Mouse (Mus musculus) CH12.LX (cell line): Measurements from ENCODE around the gene Olfr548-ps1. TPM values are rescaled to one million over a fixed set of nuclear protein-coding genes. Genes with fewer than 3 reads are reported as not detected.

Experiments used
- DNase-seq: peaks from one replicate; pipeline ENCODE4 v3.0.0-alpha.2; 2013; ENCODE audit errors: extremely low read depth
- H3K27ac ChIP-seq: 2 replicates; pipeline ENCODE4 v1.5.1; 2012; ENCODE audit warnings: low read depth, mild to moderate bottlenecking, control low read depth, moderate library complexity; ENCODE audit not compliant: insufficient read depth
- H3K27me3 ChIP-seq: replicated peaks from 2 replicates; pipeline ENCODE3; 2012; ENCODE audit warnings: inconsistent platforms
- H3K36me3 ChIP-seq, 2 experiments: replicated peaks in 1 of 2; 2 replicates each; pipeline versions ENCODE3 to v1.6.1; 2012; ENCODE audit warnings: inconsistent platforms in 1 of 2, low read length in 1 of 2, mild to moderate bottlenecking in 1 of 2, mixed read lengths in 1 of 2, moderate library complexity in 1 of 2; ENCODE audit not compliant: control insufficient read depth in 1 of 2, insufficient read depth in 1 of 2
- H3K4me1 ChIP-seq, 2 experiments: 2 replicates each; pipeline ENCODE4 v1.6.1; 2012; ENCODE audit warnings: inconsistent platforms in 1 of 2, moderate library complexity in 1 of 2; ENCODE audit not compliant: insufficient read depth in 2 of 2, control insufficient read depth in 1 of 2
- H3K4me2 ChIP-seq: 2 replicates; pipeline ENCODE4 v1.6.1; 2012; ENCODE audit warnings: low read depth, mild to moderate bottlenecking, control low read depth; ENCODE audit not compliant: poor library complexity, insufficient read depth, severe bottlenecking
- H3K4me3 ChIP-seq, 3 experiments: fragments of 150-350 bp in 1 of 3; sonication (generic) in 1 of 3; replicated peaks in 1 of 3; 2 replicates each; pipeline versions ENCODE3 to v1.5.1; 2011 to 2012; ENCODE audit warnings: low read depth in 2 of 3, low read length in 2 of 3, mild to moderate bottlenecking in 2 of 3, moderate library complexity in 2 of 3, control low read depth in 1 of 3, improper control_type of control experiment in 1 of 3, inconsistent platforms in 1 of 3, mixed read lengths in 1 of 3; ENCODE audit not compliant: poor library complexity in 1 of 3
- H3K79me2 ChIP-seq: replicated peaks from 2 replicates; pipeline ENCODE4 v1.6.1; 2012; ENCODE audit warnings: mild to moderate bottlenecking, moderate library complexity; ENCODE audit not compliant: control insufficient read depth, poor library complexity, insufficient read depth, severe bottlenecking; ENCODE audit errors: extremely low read depth
- H3K9ac ChIP-seq: 2 replicates; pipeline ENCODE4 v1.6.1; 2012; ENCODE audit warnings: low read depth, mild to moderate bottlenecking, control low read depth, moderate library complexity; ENCODE audit not compliant: insufficient read depth
- H3K9me3 ChIP-seq: replicated peaks from 2 replicates; pipeline ENCODE3; 2012; ENCODE audit warnings: low read length, inconsistent platforms, mixed read lengths
- BHLHE40 ChIP-seq: IDR thresholded peaks from 2 replicates; pipeline ENCODE4 v1.6.1; 2011; ENCODE audit warnings: mild to moderate bottlenecking, low read depth, low read length, improper control_type of control experiment
- CHD1 ChIP-seq: IDR thresholded peaks from 2 replicates; pipeline ENCODE4 v1.6.1; 2012; ENCODE audit warnings: low read depth, low read length, improper control_type of control experiment, inconsistent platforms
- CHD2 ChIP-seq: IDR thresholded peaks from 2 replicates; pipeline ENCODE4 v1.6.1; 2011; ENCODE audit warnings: low read length, improper control_type of control experiment
- CTCF ChIP-seq, 2 experiments: IDR thresholded peaks in 1 of 2; conservative IDR thresholded peaks in 1 of 2; 2 replicates each; pipeline ENCODE4 v1.5.1; 2011 to 2012; ENCODE audit warnings: low read depth in 2 of 2, low read length in 2 of 2, improper control_type of control experiment in 1 of 2, inconsistent platforms in 1 of 2, mild to moderate bottlenecking in 1 of 2, moderate library complexity in 1 of 2
- ELF1 ChIP-seq: IDR thresholded peaks from 2 replicates; pipeline ENCODE4 v1.6.1; 2014; ENCODE audit warnings: low read depth, mild to moderate bottlenecking, inconsistent platforms, low read length, improper control_type of control experiment
- EP300 ChIP-seq: IDR thresholded peaks from 2 replicates; pipeline ENCODE4 v1.6.1; 2011; ENCODE audit warnings: low read length, improper control_type of control experiment
- ETS1 ChIP-seq: conservative IDR thresholded peaks from 2 replicates; pipeline ENCODE4 v1.6.1; 2012; ENCODE audit warnings: low read depth, mild to moderate bottlenecking, inconsistent platforms, low read length, improper control_type of control experiment, moderate library complexity
- GABPA ChIP-seq: IDR thresholded peaks from 2 replicates; pipeline ENCODE4 v1.6.1; 2012; ENCODE audit warnings: low read depth, low read length, improper control_type of control experiment, inconsistent platforms; ENCODE audit not compliant: insufficient replicate concordance
- IRF4 ChIP-seq: IDR thresholded peaks from 2 replicates; pipeline ENCODE4 v1.6.1; 2014; ENCODE audit warnings: low read depth, mild to moderate bottlenecking, inconsistent platforms, low read length, improper control_type of control experiment
- JUN ChIP-seq: IDR thresholded peaks from 2 replicates; pipeline ENCODE4 v1.6.1; 2011; ENCODE audit warnings: low read depth, mild to moderate bottlenecking, low read length, improper control_type of control experiment, moderate library complexity; ENCODE audit not compliant: insufficient read depth
- KAT2A ChIP-seq: IDR thresholded peaks from 2 replicates; pipeline ENCODE4 v1.6.1; 2012; ENCODE audit warnings: low read length, improper control_type of control experiment, inconsistent platforms; ENCODE audit not compliant: insufficient replicate concordance
- MAX ChIP-seq: IDR thresholded peaks from 2 replicates; pipeline ENCODE4 v1.6.1; 2011; ENCODE audit warnings: low read length, improper control_type of control experiment
- MAZ ChIP-seq: IDR thresholded peaks from 2 replicates; pipeline ENCODE4 v1.6.1; 2012; ENCODE audit warnings: low read depth, mild to moderate bottlenecking, inconsistent platforms, low read length, improper control_type of control experiment, moderate library complexity
- PAX5 ChIP-seq: IDR thresholded peaks from 2 replicates; pipeline ENCODE4 v1.6.1; 2012; ENCODE audit warnings: low read length, inconsistent platforms, mixed read lengths
- POLR2A ChIP-seq: IDR thresholded peaks from 2 replicates; pipeline ENCODE4 v1.6.1; 2011; ENCODE audit warnings: low read depth, mild to moderate bottlenecking, improper control_type of control experiment, low read length
- POLR2AphosphoS2 ChIP-seq: IDR thresholded peaks from 2 replicates; pipeline ENCODE4 v1.6.1; 2011; ENCODE audit warnings: low read depth, low read length, improper control_type of control experiment
- RAD21 ChIP-seq: IDR thresholded peaks from 2 replicates; pipeline ENCODE4 v1.6.1; 2011; ENCODE audit warnings: low read depth, mild to moderate bottlenecking, low read length, improper control_type of control experiment, moderate library complexity
- SMC3 ChIP-seq: IDR thresholded peaks from 2 replicates; pipeline ENCODE4 v1.6.1; 2011; ENCODE audit warnings: low read depth, low read length, improper control_type of control experiment
- USF1 ChIP-seq: IDR thresholded peaks from 2 replicates; pipeline ENCODE4 v1.6.1; 2014; ENCODE audit warnings: low read depth, mild to moderate bottlenecking, inconsistent platforms, low read length, improper control_type of control experiment
- ZKSCAN1 ChIP-seq: IDR thresholded peaks from 2 replicates; pipeline ENCODE4 v1.6.1; 2012; ENCODE audit warnings: low read depth, inconsistent platforms, low read length, improper control_type of control experiment, borderline replicate concordance
- ZMIZ1 ChIP-seq: IDR thresholded peaks from 2 replicates; pipeline ENCODE4 v1.6.1; 2012; ENCODE audit warnings: low read depth, mild to moderate bottlenecking, inconsistent platforms, low read length, improper control_type of control experiment
- ZNF384 ChIP-seq: IDR thresholded peaks from 2 replicates; pipeline ENCODE4 v1.6.1; 2012; ENCODE audit warnings: low read depth, low read length, improper control_type of control experiment, inconsistent platforms
- dilution Hi-C: fragments of 300-500 bp; cut with MboI; formaldehyde crosslinking; loops from 2 replicates; pipeline ENCODE4 v1.14.3; 2020; ENCODE audit warnings: low sequenced_read_pairs; ENCODE audit not compliant: extremely low pct_unique_long_range_greater_than_20kb, extremely low pct_ligation_motif_present
- in situ Hi-C: fragments of 300-500 bp; cut with MboI; formaldehyde crosslinking; loops from 3 replicates; pipeline ENCODE4 v1.14.3; 2019; ENCODE audit warnings: low sequenced_read_pairs, low pct_ligation_motif_present, low pct_unique_long_range_greater_than_20kb, mixed read lengths
- polyA plus RNA-seq: library from polyadenylated mRNA; unstranded; fragments of >175 nt; gene quantifications from 2 replicates; pipeline ENCODE4 v1.2.1, GENCODE M21; 2012; ENCODE audit warnings: low read depth; ENCODE audit not compliant: insufficient read length
- total RNA-seq, 2 experiments: library from RNA; depleted of rRNA; stranded (reverse); fragments of 300-350 nt in 1 of 2; fragments of >200 nt in 1 of 2; gene quantifications; 2 replicates each; pipeline ENCODE4 v1.2.3; 2012 to 2014

Olfr548-ps1 gene
- total and polyA plus RNA-seq, 3 experiments, result not detected

DNA sequence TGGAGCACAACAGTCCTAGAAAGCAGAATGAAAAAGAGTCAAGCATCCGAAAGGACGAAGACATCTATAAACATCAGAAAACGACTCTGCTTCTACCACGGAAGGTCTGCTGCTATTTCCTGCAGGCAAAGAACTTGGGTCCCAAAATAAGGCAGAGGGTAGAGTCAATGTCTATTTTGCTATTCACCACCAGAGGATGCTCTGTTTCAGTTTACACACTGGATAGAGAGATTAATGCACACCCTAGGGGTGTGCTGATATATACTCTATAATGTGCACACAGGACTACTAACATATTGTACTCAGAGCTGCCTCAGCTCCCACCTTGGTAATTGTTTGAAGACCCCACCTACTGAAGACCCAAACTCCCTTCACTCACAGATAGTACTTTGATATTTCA is 25.5 kb downstream of the Olfr548-ps1 start:
- in situ Hi-C loops, result no loop called here
- peak; percentile 12 for DNase-seq

DNA sequence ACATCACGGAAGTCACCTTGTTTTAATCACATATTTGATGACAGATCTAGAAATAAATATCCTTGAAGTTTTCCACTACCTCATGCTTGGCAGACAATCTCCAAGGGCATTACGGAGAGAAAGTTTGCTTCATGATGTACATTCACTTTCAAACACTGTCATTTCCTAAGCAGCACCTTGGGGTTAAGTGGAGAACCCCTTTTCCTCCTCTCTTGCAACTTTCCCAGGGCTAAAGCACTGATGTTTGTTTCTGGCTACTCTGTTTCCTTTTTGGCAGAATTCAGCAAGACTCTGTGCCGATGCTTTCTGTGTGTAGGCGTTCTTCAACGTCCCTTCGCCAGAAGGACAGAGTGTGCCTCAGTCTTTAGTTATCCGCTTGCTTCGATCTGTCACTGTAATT is 30.4 kb downstream of the Olfr548-ps1 start, which contains the start of gene Olfr550:
TSS of gene Olfr550 (plus strand) at position 301 of the 400 bp plus-strand sequence.
- H3K4me1 ChIP-seq, result peaks cover 0 to 2% of the 10 kb centered on the region in 2 experiments; a peak in 1 of 4 replicates
- dilution Hi-C loops, result no loop called here
- H3K4me3 ChIP-seq, result no peak within 1 kb of the TSS

More for the DNA sequence above, 25.5 kb downstream of the Olfr548-ps1 start:
- Histone ChIP-seq H3K4me1 (peaks cover 4 to 21% of the 10 kb centered on the region in 2 experiments), H3K27ac (no peak overlapping the region)
- dilution Hi-C loops, result no loop called here
- no peak for TF ChIP-seq PAX5
- TF ChIP-seq SMC3, result peak; percentile 22; the same call in 1 of the 2 replicates
- no peak for TF ChIP-seq ZKSCAN1
- TF ChIP-seq ELF1, result no peak
- peak; percentile 18 for TF ChIP-seq RAD21
- no peak for TF ChIP-seq ZMIZ1
- no peak for TF ChIP-seq CHD1
- peak; percentile 38 to 59; a peak in 3 of 4 replicates for TF ChIP-seq CTCF (conservative IDR thresholded peaks at IDR 0.05 in 1 of 2, IDR thresholded peaks at IDR 0.05 in 1 of 2; ENCODE audit: low read depth in 2 of 2, low read length in 2 of 2)
- TF ChIP-seq, all 38 proteins: peak for 3
- Histone ChIP-seq H3K9ac (no peak overlapping the region), H3K27me3 (no peaks in the 10 kb centered on the region), H3K4me2 (no peak overlapping the region), H3K4me3 (no peak overlapping the region), H3K9me3 (no peaks in the 10 kb centered on the region), H3K79me2 (no peaks in the 10 kb centered on the region; the same call in 1 of the 2 replicates), H3K36me3 (peaks cover 10 to 24% of the 10 kb centered on the region in 2 experiments)

DNA sequence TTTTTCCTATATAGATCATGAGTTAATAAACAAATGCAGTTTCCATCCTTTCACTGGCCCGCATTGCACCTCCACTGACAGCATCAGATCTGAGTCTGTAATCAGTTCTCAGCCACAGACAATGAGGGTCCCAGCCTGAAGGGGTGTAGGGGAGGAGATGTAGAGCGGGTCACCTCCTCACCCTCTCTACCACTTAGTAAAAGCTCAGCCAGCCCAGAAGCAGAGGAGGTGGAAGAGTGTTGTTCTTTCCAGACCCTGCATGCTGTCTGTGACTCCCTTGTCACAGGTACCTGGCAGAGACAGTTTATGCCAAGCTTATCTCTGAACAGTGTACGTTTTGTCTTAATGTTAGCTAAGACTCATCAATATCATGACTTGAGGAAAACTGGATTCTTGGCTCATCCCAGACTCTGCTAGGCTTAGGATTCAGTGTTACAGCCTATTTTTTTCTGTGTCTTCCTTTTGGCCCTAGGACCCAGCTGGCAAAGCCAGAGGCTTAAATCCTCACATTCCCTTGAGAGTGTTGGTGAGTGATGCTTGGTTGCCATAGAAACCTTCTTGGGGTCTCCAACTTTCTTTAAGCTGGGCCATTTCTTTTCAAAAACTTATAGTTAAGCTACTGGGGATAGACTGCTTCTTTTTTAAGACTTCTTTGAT is 32.6 kb downstream of the Olfr548-ps1 start:
- H3K4me1 ChIP-seq, result no peaks in the 10 kb centered on the region
- TF ChIP-seq ZNF384 (no peak), ETS1 (no peak), USF1 (no peak), MAZ (no peak), POLR2AphosphoS2 (no peak), JUN (no peak), POLR2A (no peak), CTCF (conservative IDR thresholded peaks at IDR 0.05 in 1 of 2, IDR thresholded peaks at IDR 0.05 in 1 of 2; ENCODE audit: low read depth in 2 of 2, low read length in 2 of 2) (no peak), RAD21 (no peak), BHLHE40 (no peak), GABPA (no peak), CHD2 (no peak), EP300 (no peak), ZMIZ1 (no peak)
- TF ChIP-seq, all 38 proteins: peak for 0
- Histone ChIP-seq H3K4me3 (no peak overlapping the region), H3K4me2 (no peak overlapping the region), H3K9ac (no peak overlapping the region), H3K9me3 (no peaks in the 10 kb centered on the region), H3K27me3 (no peaks in the 10 kb centered on the region), H3K27ac (no peak overlapping the region), H3K36me3 (no peaks in the 10 kb centered on the region), H3K79me2 (no peaks in the 10 kb centered on the region; the same call in 1 of the 2 replicates)
- dilution Hi-C loops, result no loop called here
- no peak for DNase-seq
- in situ Hi-C loops, result no loop called here

More for the DNA sequence above, 30.4 kb downstream of the Olfr548-ps1 start, which contains the start of gene Olfr550:
- no peak within 1 kb of the TSS for H3K27ac ChIP-seq
- H3K9me3 ChIP-seq, result no peaks in the 10 kb centered on the region
- DNase-seq, result no peak
- H3K36me3 ChIP-seq, result no peaks in the 10 kb centered on the region
- H3K4me2 ChIP-seq, result no peak within 1 kb of the TSS
- no peak within 1 kb of the TSS for H3K9ac ChIP-seq
- H3K79me2 ChIP-seq, result no peaks in the 10 kb centered on the region; the same call in 1 of the 2 replicates
- H3K27me3 ChIP-seq, result no peaks in the 10 kb centered on the region
- in situ Hi-C loops, result no loop called here
- TF ChIP-seq KAT2A (no peak), IRF4 (no peak), MAX (no peak)
